Mouse (Mus musculus) bone marrow macrophage, adult 2 months (primary cell): ENCODE data around the gene Htr5a. TPM values are rescaled to one million over a fixed set of nuclear protein-coding genes. Genes with fewer than 3 reads are reported as not detected.

Experiments used
- H3K27ac ChIP-seq: 2 replicates; pipeline ENCODE4 v1.5.1; 2012; ENCODE audit warnings: low read depth, low read length; ENCODE audit not compliant: insufficient read depth
- H3K4me1 ChIP-seq: 2 replicates; pipeline ENCODE4 v1.6.1; 2012; ENCODE audit warnings: low read length; ENCODE audit not compliant: control insufficient read depth, insufficient read depth
- H3K4me3 ChIP-seq: 2 replicates; pipeline ENCODE4 v1.5.1; 2012; ENCODE audit warnings: mild to moderate bottlenecking, low read length, moderate library complexity; ENCODE audit not compliant: insufficient read depth
- CTCF ChIP-seq: IDR thresholded peaks from 2 replicates; pipeline ENCODE4 v1.5.1; 2012; ENCODE audit warnings: low read depth, mild to moderate bottlenecking, low read length, moderate library complexity
- POLR2A ChIP-seq: IDR thresholded peaks from 2 replicates; pipeline ENCODE4 v1.6.1; 2012; ENCODE audit warnings: mild to moderate bottlenecking, low read depth, low read length, borderline replicate concordance
- polyA plus RNA-seq: library from polyadenylated mRNA; stranded (reverse); fragments of >200 nt; gene quantifications from 2 replicates; pipeline ENCODE4 v1.2.4, GENCODE M21; 2012; ENCODE audit not compliant: missing spikeins, insufficient read depth, insufficient read length

The Htr5a gene
- polyA plus RNA-seq, 1 experiment, result not detected

- Histone ChIP-seq H3K4me1 (no peaks in the 10 kb centered on the region), H3K27ac (no peak overlapping the region), H3K4me3 (no peak overlapping the region)
- TF ChIP-seq POLR2A (no peak), CTCF (no peak)
Measured at GRCm38 (mm10) chr5:27838061-27838460, 3.9 kb upstream of the Htr5a start.

- no peak overlapping the region for H3K27ac ChIP-seq
- no peak overlapping the region for H3K4me3 ChIP-seq
- TF ChIP-seq POLR2A, result no peak
- TF ChIP-seq CTCF, result no peak
- no peaks in the 10 kb centered on the region for H3K4me1 ChIP-seq
Measured at GRCm38 (mm10) chr5:27842671-27843320, 847 bp downstream of the Htr5a start.

- H3K4me3 ChIP-seq, result no peak overlapping the region
- H3K4me1 ChIP-seq, result no peaks in the 10 kb centered on the region
- H3K27ac ChIP-seq, result no peak overlapping the region
- TF ChIP-seq POLR2A, result no peak
- TF ChIP-seq CTCF, result no peak
Measured at GRCm38 (mm10) chr5:27846979-27847378, 5.0 kb downstream of the Htr5a start.

GRCm38 (mm10) chr5:27854290-27854689, 12.3 kb downstream of the Htr5a start:
- H3K4me1 ChIP-seq, result no peaks in the 10 kb centered on the region
- no peak overlapping the region for H3K27ac ChIP-seq
- TF ChIP-seq CTCF (no peak), POLR2A (no peak)
- no peak overlapping the region for H3K4me3 ChIP-seq

GRCm38 (mm10) chr5:27855726-27856125, 13.8 kb downstream of the Htr5a start:
- TF ChIP-seq CTCF (no peak), POLR2A (no peak)
- Histone ChIP-seq H3K27ac (no peak overlapping the region), H3K4me3 (no peak overlapping the region), H3K4me1 (no peaks in the 10 kb centered on the region)

- TF ChIP-seq POLR2A (no peak), CTCF (no peak)
- no peak overlapping the region for H3K4me3 ChIP-seq
- H3K27ac ChIP-seq, result no peak overlapping the region
- H3K4me1 ChIP-seq, result no peaks in the 10 kb centered on the region
Measured at GRCm38 (mm10) chr5:27873240-27874082, 31.5 kb downstream of the Htr5a start.

- no peak overlapping the region for H3K4me3 ChIP-seq
- no peak overlapping the region for H3K27ac ChIP-seq
- TF ChIP-seq POLR2A, result no peak
- no peak for TF ChIP-seq CTCF
- no peaks in the 10 kb centered on the region for H3K4me1 ChIP-seq
Measured at GRCm38 (mm10) chr5:27874211-27874610, 32.3 kb downstream of the Htr5a start.

GRCm38 (mm10) chr5:27875341-27876105, 33.6 kb downstream of the Htr5a start:
- H3K4me1 ChIP-seq, result no peaks in the 10 kb centered on the region
- TF ChIP-seq CTCF, result no peak
- TF ChIP-seq POLR2A, result no peak
- H3K27ac ChIP-seq, result no peak overlapping the region
- H3K4me3 ChIP-seq, result no peak overlapping the region

GRCm38 (mm10) chr5:27878356-27878755, 36.4 kb downstream of the Htr5a start:
- no peak for TF ChIP-seq CTCF
- TF ChIP-seq POLR2A, result no peak
- Histone ChIP-seq H3K4me1 (no peaks in the 10 kb centered on the region), H3K4me3 (no peak overlapping the region)

More at GRCm38 (mm10) chr5:27878356-27878755, 36.4 kb downstream of the Htr5a start:
- no peak overlapping the region for H3K27ac ChIP-seq
